Mouse (Mus musculus) gastrocnemius, adult 2 months (tissue): ENCODE results near the gene Aurkc. TPM values are rescaled to one million over a fixed set of nuclear protein-coding genes. Genes with fewer than 3 reads are reported as not detected.
"Not testable (repeated sequence)": the region's sequence is repeated elsewhere in the genome, so short reads cannot be mapped to it uniquely, and the experiment has no call there.

Experiments
- DNase-seq: peaks from one replicate; pipeline ENCODE4 v3.0.0; 2022
- H3K27ac ChIP-seq: fragments of 200-600 bp; 2 replicates; pipeline ENCODE4 v1.8.1; 2022; ENCODE audit warnings: mild to moderate bottlenecking
- H3K4me3 ChIP-seq: fragments of 200-600 bp; 2 replicates; pipeline ENCODE4 v1.8.1; 2022; ENCODE audit warnings: mild to moderate bottlenecking, moderate library complexity
- CTCF ChIP-seq: fragments of 200-600 bp; IDR thresholded peaks from 2 replicates; pipeline ENCODE4 v1.8.1; 2022; ENCODE audit warnings: antibody characterized with exemption, mild to moderate bottlenecking, moderate library complexity
- intact Hi-C: fragments of 180-260 bp; cut with DNase I; formaldehyde crosslinking; loops from one replicate; pipeline ENCODE4 v1.15.1; 2025
- long read RNA-seq, 2 experiments: library from polyadenylated mRNA; stranded (forward); transcript quantifications; one replicate each; pipeline ENCODE4 v2.0.0; 2021
- total RNA-seq, 2 experiments: library from RNA; stranded (reverse); gene quantifications; 2 replicates each; pipeline ENCODE4 v1.2.3; 2021

The Aurkc gene
- total RNA-seq = not detected
- long read RNA-seq, experiment 1 = 0 reads
- long read RNA-seq, experiment 2 = 0 reads

DNA sequence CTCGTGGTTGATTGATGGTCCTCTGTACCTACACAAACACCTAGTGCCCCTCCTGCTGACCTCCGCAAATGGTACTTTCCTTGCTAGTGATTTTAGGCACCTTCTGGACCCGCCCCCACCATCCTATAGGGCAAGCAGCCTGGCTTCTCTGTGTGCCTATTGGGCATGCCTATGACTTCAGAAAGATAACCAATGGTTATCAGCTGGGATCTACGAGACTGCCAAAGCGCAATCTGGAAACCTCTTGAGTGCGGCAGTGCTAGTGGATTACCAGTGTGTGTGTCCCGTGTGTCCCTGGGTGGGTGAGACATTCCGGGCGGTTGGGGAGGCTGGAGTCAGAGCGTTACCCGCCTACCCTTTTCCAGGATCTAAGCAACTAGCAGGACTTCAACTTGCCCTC lies at the start of gene Aurkc:
Aurkc (plus strand) TSS at position 50 of the 400 bp plus-strand sequence.
- DNase-seq, H3K4me3 ChIP-seq, intact Hi-C loops: not testable (repeated sequence)

DNA sequence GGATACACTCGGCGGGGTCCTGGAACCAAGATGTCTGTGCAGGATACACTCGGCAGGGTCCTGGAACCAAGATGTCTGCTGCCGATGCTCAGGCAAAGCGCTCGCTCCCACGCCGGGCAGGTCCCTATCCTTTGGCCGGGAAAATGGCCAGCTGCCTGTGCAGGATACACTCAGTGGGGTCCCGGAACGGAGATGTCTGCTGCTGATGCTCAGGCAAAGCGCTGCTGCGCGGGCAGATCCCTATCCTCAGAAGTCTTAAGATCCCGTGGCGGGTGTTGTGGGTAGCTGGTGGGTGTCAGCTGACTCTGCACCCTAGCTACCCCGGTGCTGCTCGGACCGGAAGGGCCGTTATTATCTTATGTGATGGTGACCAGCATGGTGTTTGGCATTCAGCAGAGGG lies 47.0 kb upstream of the Aurkc start:
- DNase-seq, intact Hi-C loops, H3K27ac ChIP-seq, H3K4me3 ChIP-seq: not testable (repeated sequence)

More for the DNA sequence above, at the start of gene Aurkc:
- not testable (repeated sequence) for H3K27ac ChIP-seq

DNA sequence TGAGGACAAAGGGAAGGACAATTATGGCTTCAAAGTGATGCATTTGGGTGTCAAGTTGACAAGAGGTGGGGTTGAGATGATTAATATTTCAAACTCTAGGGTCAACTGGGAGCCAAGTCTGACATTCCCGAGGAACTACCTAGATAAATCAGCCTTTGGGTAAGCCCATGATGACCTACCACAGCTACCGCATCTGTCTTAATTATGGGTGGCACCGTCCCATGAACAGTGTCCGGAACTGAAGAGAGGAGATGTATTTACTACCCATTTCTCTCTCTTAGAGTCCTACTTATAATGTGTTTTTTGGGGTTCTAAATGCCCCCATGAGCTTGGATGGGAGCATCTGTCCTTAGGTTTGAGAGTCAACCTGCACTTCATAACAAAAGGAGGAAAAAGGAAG lies 38.5 kb upstream of the Aurkc start:
- TF ChIP-seq CTCF = no peak
- DNase-seq = no peak
- no peak overlapping the region for H3K27ac ChIP-seq
- intact Hi-C loops = no loop called here
- no peak overlapping the region for H3K4me3 ChIP-seq

DNA sequence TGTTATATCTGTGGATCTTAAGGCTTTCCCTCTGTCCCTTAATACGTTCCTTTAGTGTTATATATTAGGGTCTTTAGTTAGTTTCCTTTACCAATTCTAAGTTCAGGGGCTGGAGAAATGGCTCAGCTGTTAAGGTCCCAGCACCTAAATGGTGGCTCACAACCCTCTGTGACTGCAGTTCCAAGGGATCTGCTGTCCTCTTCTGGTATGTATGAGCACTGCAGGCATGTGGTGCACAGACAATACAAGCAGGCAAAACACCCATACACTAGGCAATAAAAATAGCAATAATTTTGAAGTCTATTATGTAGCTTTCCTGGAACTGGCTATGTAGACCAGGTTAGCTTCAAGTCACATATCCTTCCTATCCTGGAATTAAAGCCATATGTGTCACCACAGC lies 36.5 kb upstream of the Aurkc start:
- intact Hi-C loops = no loop called here
- no peak for DNase-seq
- H3K27ac ChIP-seq = no peak overlapping the region
- TF ChIP-seq CTCF = no peak
- H3K4me3 ChIP-seq = no peak overlapping the region

DNA sequence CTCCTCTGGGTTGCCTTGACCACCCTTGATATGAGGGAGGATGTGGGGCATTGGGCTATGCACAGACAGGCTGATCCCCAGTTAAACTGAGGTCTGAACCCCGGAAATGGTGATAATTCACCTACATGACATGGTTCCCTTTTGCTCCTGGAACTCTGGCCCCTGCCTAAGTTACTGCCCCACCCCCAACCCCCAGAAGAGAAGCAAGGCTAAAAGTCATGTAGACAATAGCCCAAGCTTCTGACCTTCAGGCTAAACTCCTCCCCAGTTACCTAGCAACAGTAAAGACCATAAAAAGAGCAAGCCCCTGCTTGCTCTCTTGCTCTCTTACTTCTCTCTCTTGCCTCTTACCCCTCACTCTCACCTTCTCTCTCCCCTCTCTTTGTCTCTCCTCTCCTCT lies 21.5 kb upstream of the Aurkc start:
- TF ChIP-seq CTCF = no peak
- intact Hi-C loops = no loop called here
- no peak for DNase-seq
- Histone ChIP-seq H3K4me3 (no peak overlapping the region), H3K27ac (no peak overlapping the region)

DNA sequence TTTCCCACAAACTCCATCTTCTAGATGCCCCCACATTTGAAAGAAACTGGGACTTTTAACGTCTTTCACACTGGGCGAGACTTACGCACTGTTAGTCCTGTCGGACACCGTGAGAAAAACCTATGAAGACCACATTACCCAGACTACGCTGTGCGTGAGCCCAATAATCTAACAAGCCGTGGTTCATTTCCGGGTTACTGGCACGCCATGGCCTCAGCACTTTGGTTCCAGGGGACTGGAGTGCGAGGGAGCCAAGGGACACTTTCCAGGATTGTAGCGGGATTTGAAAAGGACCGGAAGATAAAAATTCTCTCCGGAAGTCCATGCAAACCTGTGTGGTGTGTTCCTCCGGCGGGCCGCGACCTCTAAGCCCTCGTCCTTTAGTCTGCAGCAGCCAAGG lies 18.2 kb upstream of the Aurkc start:
- no peak overlapping the region for H3K27ac ChIP-seq
- DNase-seq = no peak
- no peak overlapping the region for H3K4me3 ChIP-seq
- TF ChIP-seq CTCF = no peak
- intact Hi-C loops = no loop called here

DNA sequence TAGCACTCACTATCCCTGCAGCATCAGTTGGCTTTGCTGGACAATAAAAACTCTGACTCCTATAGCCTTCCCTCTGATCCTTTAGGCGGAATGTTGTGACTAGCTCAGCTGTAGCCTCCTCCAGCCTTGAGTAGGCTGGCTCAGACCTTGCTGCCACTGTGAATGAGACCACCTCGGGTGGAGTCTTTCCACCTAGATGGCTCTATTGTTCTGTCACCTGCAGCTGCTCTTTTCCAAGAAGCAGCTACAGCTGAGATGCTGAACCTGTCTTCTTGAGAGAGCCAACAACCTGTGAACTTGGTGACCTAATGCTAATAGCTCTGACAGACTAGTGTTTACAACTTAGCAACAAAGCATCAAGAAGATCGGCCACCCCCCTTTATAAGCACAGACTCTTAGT lies 3.8 kb downstream of the Aurkc start:
- H3K27ac ChIP-seq, intact Hi-C loops, H3K4me3 ChIP-seq, DNase-seq: not testable (repeated sequence)

DNA sequence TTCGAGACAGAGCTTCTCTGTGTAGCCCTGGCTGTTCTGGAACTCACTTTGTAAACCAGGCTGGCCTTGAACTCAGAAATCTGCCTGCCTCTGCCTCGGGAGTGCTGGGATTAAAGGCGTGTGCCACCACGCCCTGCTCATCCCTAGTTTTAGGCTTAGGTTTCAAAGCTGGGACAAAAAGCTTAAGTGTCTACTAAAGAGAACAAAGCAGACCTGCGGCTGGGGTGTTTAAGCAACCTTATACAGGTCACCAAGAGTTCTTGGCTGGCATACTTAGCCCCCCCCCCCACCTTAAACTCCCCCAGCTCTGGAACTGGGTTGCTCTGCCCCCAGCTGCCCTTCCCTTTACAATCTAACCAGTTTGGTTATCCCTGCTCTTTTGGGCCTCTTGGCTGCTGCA lies 10.3 kb downstream of the Aurkc start:
- DNase-seq, H3K4me3 ChIP-seq, intact Hi-C loops, H3K27ac ChIP-seq: not testable (repeated sequence)

DNA sequence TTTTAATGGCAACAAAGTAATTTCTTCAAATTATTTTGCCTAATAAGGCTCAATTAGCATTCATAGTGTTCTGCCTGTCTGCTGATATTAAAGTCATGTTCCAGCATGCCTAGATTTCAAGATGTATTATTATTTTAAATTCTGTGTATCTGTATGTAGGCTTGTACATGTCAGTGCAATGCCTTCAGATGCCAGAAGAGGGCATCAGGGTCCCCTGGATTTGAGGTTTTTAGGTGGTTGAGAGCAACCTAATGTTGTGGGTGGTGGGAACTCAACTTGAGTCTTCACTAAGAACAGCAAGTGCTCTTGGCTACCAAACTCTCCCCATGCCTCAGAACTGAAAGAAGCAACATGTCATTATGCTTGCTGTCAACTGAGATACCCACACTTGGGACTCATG lies 32.3 kb downstream of the Aurkc start:
- no peak for TF ChIP-seq CTCF
- H3K4me3 ChIP-seq = no peak overlapping the region
- H3K27ac ChIP-seq = no peak overlapping the region
- DNase-seq = no peak
- intact Hi-C loops = no loop called here

DNA sequence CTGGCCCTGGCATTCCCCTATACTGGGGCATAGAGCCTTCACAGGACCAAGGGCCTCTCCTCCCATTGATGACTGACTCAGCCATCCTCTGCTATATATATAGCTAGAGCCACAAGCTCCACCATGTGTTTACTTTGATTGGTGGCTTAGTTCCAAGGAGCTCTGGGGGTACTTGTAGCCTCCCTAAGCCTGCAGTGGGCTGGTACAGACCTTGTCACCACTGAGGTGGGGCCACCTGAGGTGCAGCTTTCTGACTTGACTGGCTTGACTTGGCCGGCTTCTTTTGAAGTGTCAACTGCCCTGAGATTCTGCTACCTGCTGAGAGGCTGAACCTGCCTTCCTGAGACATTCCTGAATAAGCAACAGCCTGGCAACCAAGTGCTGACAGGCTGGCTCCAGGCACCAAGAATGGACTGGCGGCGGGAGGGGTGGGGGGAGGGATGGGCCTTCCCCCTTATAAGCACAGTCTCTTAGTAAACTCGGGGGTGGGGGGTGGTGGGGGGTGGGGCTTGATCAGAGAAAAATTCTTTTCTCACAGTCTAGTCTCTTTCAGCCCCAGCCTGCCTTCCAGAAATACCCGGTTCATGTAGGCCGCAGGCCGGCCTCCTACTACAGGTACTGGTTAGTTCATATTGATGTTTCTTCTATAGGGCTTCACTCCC lies 54.7 kb downstream of the Aurkc start:
- H3K27ac ChIP-seq, intact Hi-C loops, DNase-seq, H3K4me3 ChIP-seq: not testable (repeated sequence)

Other genes starting within 250 kb of the Aurkc start
- 1 to 10 TPM; 3.4 to 4.5 TPM for gene Zfp954, start 126.2 kb downstream of the Aurkc start, total RNA-seq
- gene Zfp773, start 141.5 kb downstream of the Aurkc start, total RNA-seq = 1 to 10 TPM in 1 of 2 experiments, under 1 TPM in 1; 0.77 to 1.1 TPM
- gene Zfp418, start 176.0 kb downstream of the Aurkc start, total RNA-seq = 1 to 10 TPM; 1.6 to 2.8 TPM
- 1 to 10 TPM; 1.9 to 2.3 TPM for gene Zfp772, start 214.7 kb downstream of the Aurkc start, total RNA-seq